Mouse (Mus musculus): ENCODE data around the gene Taf5.

- no peak for TF ChIP-seq MYOG (IDR thresholded peaks at IDR 0.05; ENCODE audit: control insufficient read depth, extremely low read depth, insufficient read length)
- TF ChIP-seq CTCF (IDR thresholded peaks at IDR 0.05; ENCODE audit: control insufficient read depth, insufficient read depth, insufficient read length) = no peak
- no peak for TF ChIP-seq MYOD1 (IDR thresholded peaks at IDR 0.05; ENCODE audit: control insufficient read depth, insufficient read length, low read depth)
- TF ChIP-seq CEBPB (IDR thresholded peaks at IDR 0.05; ENCODE audit: low read depth) = no peak
These were observed 23.9 kb upstream of the Taf5 start for GRCm38 (mm10) chr19:47043608-47044007.

Data from C2C12 (cell line).